Mouse (Mus musculus) CH12.LX (cell line): ENCODE results near the gene Immp2l. TPM values are rescaled to one million over a fixed set of nuclear protein-coding genes. Genes with fewer than 3 reads are reported as not detected.

ENCODE experiments used
- DNase-seq: peaks from one replicate; pipeline ENCODE4 v3.0.0-alpha.2; 2013; ENCODE audit errors: extremely low read depth
- H3K27ac ChIP-seq: 2 replicates; pipeline ENCODE4 v1.5.1; 2012; ENCODE audit warnings: low read depth, mild to moderate bottlenecking, control low read depth, moderate library complexity; ENCODE audit not compliant: insufficient read depth
- H3K27me3 ChIP-seq: replicated peaks from 2 replicates; pipeline ENCODE3; 2012; ENCODE audit warnings: inconsistent platforms
- H3K36me3 ChIP-seq, 2 experiments: replicated peaks in 1 of 2; 2 replicates each; pipeline versions ENCODE3 to v1.6.1; 2012; ENCODE audit warnings: inconsistent platforms in 1 of 2, low read length in 1 of 2, mild to moderate bottlenecking in 1 of 2, mixed read lengths in 1 of 2, moderate library complexity in 1 of 2; ENCODE audit not compliant: control insufficient read depth in 1 of 2, insufficient read depth in 1 of 2
- H3K4me1 ChIP-seq, 2 experiments: 2 replicates each; pipeline ENCODE4 v1.6.1; 2012; ENCODE audit warnings: inconsistent platforms in 1 of 2, moderate library complexity in 1 of 2; ENCODE audit not compliant: insufficient read depth in 2 of 2, control insufficient read depth in 1 of 2
- H3K4me2 ChIP-seq: 2 replicates; pipeline ENCODE4 v1.6.1; 2012; ENCODE audit warnings: low read depth, mild to moderate bottlenecking, control low read depth; ENCODE audit not compliant: poor library complexity, insufficient read depth, severe bottlenecking
- H3K4me3 ChIP-seq, 3 experiments: fragments of 150-350 bp in 1 of 3; sonication (generic) in 1 of 3; replicated peaks in 1 of 3; 2 replicates each; pipeline versions ENCODE3 to v1.5.1; 2011 to 2012; ENCODE audit warnings: low read depth in 2 of 3, low read length in 2 of 3, mild to moderate bottlenecking in 2 of 3, moderate library complexity in 2 of 3, control low read depth in 1 of 3, improper control_type of control experiment in 1 of 3, inconsistent platforms in 1 of 3, mixed read lengths in 1 of 3; ENCODE audit not compliant: poor library complexity in 1 of 3
- H3K79me2 ChIP-seq: replicated peaks from 2 replicates; pipeline ENCODE4 v1.6.1; 2012; ENCODE audit warnings: mild to moderate bottlenecking, moderate library complexity; ENCODE audit not compliant: control insufficient read depth, poor library complexity, insufficient read depth, severe bottlenecking; ENCODE audit errors: extremely low read depth
- H3K9ac ChIP-seq: 2 replicates; pipeline ENCODE4 v1.6.1; 2012; ENCODE audit warnings: low read depth, mild to moderate bottlenecking, control low read depth, moderate library complexity; ENCODE audit not compliant: insufficient read depth
- H3K9me3 ChIP-seq: replicated peaks from 2 replicates; pipeline ENCODE3; 2012; ENCODE audit warnings: low read length, inconsistent platforms, mixed read lengths
- BHLHE40 ChIP-seq: IDR thresholded peaks from 2 replicates; pipeline ENCODE4 v1.6.1; 2011; ENCODE audit warnings: mild to moderate bottlenecking, low read depth, low read length, improper control_type of control experiment
- CHD1 ChIP-seq: IDR thresholded peaks from 2 replicates; pipeline ENCODE4 v1.6.1; 2012; ENCODE audit warnings: low read depth, low read length, improper control_type of control experiment, inconsistent platforms
- CHD2 ChIP-seq: IDR thresholded peaks from 2 replicates; pipeline ENCODE4 v1.6.1; 2011; ENCODE audit warnings: low read length, improper control_type of control experiment
- E2F4 ChIP-seq: IDR thresholded peaks from 2 replicates; pipeline ENCODE4 v1.6.1; 2011; ENCODE audit warnings: low read depth, low read length, improper control_type of control experiment; ENCODE audit not compliant: insufficient replicate concordance
- ETS1 ChIP-seq: conservative IDR thresholded peaks from 2 replicates; pipeline ENCODE4 v1.6.1; 2012; ENCODE audit warnings: low read depth, mild to moderate bottlenecking, inconsistent platforms, low read length, improper control_type of control experiment, moderate library complexity
- JUN ChIP-seq: IDR thresholded peaks from 2 replicates; pipeline ENCODE4 v1.6.1; 2011; ENCODE audit warnings: low read depth, mild to moderate bottlenecking, low read length, improper control_type of control experiment, moderate library complexity; ENCODE audit not compliant: insufficient read depth
- MAZ ChIP-seq: IDR thresholded peaks from 2 replicates; pipeline ENCODE4 v1.6.1; 2012; ENCODE audit warnings: low read depth, mild to moderate bottlenecking, inconsistent platforms, low read length, improper control_type of control experiment, moderate library complexity
- MEF2A ChIP-seq: IDR thresholded peaks from 2 replicates; pipeline ENCODE4 v1.6.1; 2014; ENCODE audit warnings: low read depth, mild to moderate bottlenecking, inconsistent platforms, low read length, improper control_type of control experiment, borderline replicate concordance
- MXI1 ChIP-seq: IDR thresholded peaks from 2 replicates; pipeline ENCODE4 v1.6.1; 2011; ENCODE audit warnings: mild to moderate bottlenecking, low read depth, low read length, improper control_type of control experiment
- POLR2A ChIP-seq: IDR thresholded peaks from 2 replicates; pipeline ENCODE4 v1.6.1; 2011; ENCODE audit warnings: low read depth, mild to moderate bottlenecking, improper control_type of control experiment, low read length
- RAD21 ChIP-seq: IDR thresholded peaks from 2 replicates; pipeline ENCODE4 v1.6.1; 2011; ENCODE audit warnings: low read depth, mild to moderate bottlenecking, low read length, improper control_type of control experiment, moderate library complexity
- SMC3 ChIP-seq: IDR thresholded peaks from 2 replicates; pipeline ENCODE4 v1.6.1; 2011; ENCODE audit warnings: low read depth, low read length, improper control_type of control experiment
- TCF12 ChIP-seq: IDR thresholded peaks from 2 replicates; pipeline ENCODE4 v1.6.1; 2014; ENCODE audit warnings: low read depth, mild to moderate bottlenecking, inconsistent platforms, low read length, improper control_type of control experiment
- UBTF ChIP-seq: IDR thresholded peaks from 2 replicates; pipeline ENCODE4 v1.6.1; 2012; ENCODE audit warnings: low read depth, mild to moderate bottlenecking, inconsistent platforms, low read length, improper control_type of control experiment, moderate library complexity
- USF1 ChIP-seq: IDR thresholded peaks from 2 replicates; pipeline ENCODE4 v1.6.1; 2014; ENCODE audit warnings: low read depth, mild to moderate bottlenecking, inconsistent platforms, low read length, improper control_type of control experiment
- dilution Hi-C: fragments of 300-500 bp; cut with MboI; formaldehyde crosslinking; loops from 2 replicates; pipeline ENCODE4 v1.14.3; 2020; ENCODE audit warnings: low sequenced_read_pairs; ENCODE audit not compliant: extremely low pct_unique_long_range_greater_than_20kb, extremely low pct_ligation_motif_present
- in situ Hi-C: fragments of 300-500 bp; cut with MboI; formaldehyde crosslinking; loops from 3 replicates; pipeline ENCODE4 v1.14.3; 2019; ENCODE audit warnings: low sequenced_read_pairs, low pct_ligation_motif_present, low pct_unique_long_range_greater_than_20kb, mixed read lengths
- polyA plus RNA-seq: library from polyadenylated mRNA; unstranded; fragments of >175 nt; gene quantifications from 2 replicates; pipeline ENCODE4 v1.2.1, GENCODE M21; 2012; ENCODE audit warnings: low read depth; ENCODE audit not compliant: insufficient read length
- total RNA-seq, 2 experiments: library from RNA; depleted of rRNA; stranded (reverse); fragments of 300-350 nt in 1 of 2; fragments of >200 nt in 1 of 2; gene quantifications; 2 replicates each; pipeline ENCODE4 v1.2.3; 2012 to 2014

Immp2l gene
- total and polyA plus RNA-seq, 3 experiments, result 4.8 to 16.5 (median 9.9) TPM

DNA sequence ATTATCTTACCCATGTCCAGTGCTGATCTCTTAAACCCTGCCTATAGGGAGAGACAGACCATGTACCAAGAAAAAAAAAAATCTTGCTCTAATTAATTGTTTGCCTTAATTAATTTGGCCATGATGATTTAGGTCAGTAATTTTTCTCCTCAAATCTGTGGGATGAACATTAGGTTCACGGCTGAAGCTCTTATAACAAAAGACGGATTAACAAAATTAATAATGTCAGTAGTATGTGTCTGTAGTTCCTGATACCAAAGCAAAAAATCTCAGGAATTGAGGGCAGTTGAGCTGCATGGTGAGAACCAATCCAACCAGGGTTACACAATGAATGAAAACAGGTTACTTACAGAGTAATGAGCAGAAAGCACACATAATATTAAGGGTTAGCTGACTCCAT lies 29.0 kb upstream of the Immp2l start:
- dilution Hi-C loops, result no loop called here
- Histone ChIP-seq H3K4me1 (no peaks in the 10 kb centered on the region), H3K27me3 (no peaks in the 10 kb centered on the region), H3K27ac (no peak overlapping the region), H3K9ac (no peak overlapping the region), H3K79me2 (no peaks in the 10 kb centered on the region), H3K9me3 (peaks cover 2% of the 10 kb centered on the region), H3K4me2 (no peak overlapping the region), H3K4me3 (no peak overlapping the region), H3K36me3 (no peaks in the 10 kb centered on the region)
- DNase-seq, result no peak
- in situ Hi-C loops, result no loop called here
- TF ChIP-seq POLR2A (no peak), SMC3 (no peak), CHD1 (no peak), MAZ (no peak), ETS1 (no peak), MXI1 (no peak), BHLHE40 (no peak), UBTF (no peak), CHD2 (no peak), RAD21 (no peak), TCF12 (no peak), E2F4 (no peak)

DNA sequence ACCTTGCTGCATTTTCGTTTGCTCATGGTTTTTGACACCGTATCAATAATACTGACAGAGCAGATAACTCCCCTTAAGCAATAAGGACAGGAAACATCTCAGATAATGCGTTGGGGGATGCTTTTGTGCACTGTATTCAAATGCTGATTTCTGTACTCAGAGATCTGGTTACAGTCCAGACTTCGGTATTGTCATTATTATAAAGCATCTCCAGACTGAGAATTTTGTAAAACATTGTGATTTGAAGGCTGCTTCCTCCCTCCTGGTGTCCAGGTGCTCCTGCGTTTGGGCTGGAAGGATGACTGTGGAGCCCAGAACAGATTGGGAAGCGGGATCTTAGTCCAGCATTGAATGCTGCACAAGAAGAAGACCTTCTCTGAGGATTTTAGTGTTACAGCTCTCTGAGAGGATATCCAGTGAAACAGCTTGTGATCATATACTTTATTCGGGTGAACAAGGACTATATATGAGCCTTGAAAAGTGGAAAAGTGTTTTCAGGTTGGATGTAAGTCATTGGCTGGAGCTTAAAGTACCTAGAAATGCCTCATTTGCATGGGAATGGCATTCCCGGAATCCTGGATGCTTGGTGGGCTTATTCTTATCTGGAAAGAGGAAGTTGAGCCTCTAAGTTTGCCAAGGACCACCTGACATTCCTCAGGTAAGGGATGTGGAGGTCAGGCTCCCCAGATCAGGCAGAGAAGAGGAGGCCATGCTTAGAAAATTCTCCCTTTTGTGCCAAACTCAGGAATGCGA lies 28.1 kb upstream of the Immp2l start:
- peaks cover 6% of the 10 kb centered on the region for H3K9me3 ChIP-seq
- no peaks in the 10 kb centered on the region for H3K27me3 ChIP-seq
- dilution Hi-C loops (no loop called here), in situ Hi-C loops (no loop called here)
- no peaks in the 10 kb centered on the region for H3K4me1 ChIP-seq
- H3K79me2 ChIP-seq, result no peaks in the 10 kb centered on the region
- H3K36me3 ChIP-seq, result no peaks in the 10 kb centered on the region
- no peak overlapping the region for H3K27ac ChIP-seq
- no peak for DNase-seq
- TF ChIP-seq MEF2A (no peak), JUN (no peak), USF1 (no peak), SMC3 (no peak), TCF12 (no peak)
- no peak overlapping the region for H3K4me2 ChIP-seq
- H3K4me3 ChIP-seq, result no peak overlapping the region
- no peak overlapping the region for H3K9ac ChIP-seq
